Mouse (Mus musculus) liver, adult 2 months (tissue): Measurements from ENCODE around the gene N4bp2.

Experiments
- CTCF ChIP-seq: fragments of 200-500 bp; IDR thresholded peaks from 2 replicates; pipeline ENCODE4 v1.5.1; 2011; ENCODE audit warnings: low read depth, low read length, control low read depth
- POLR2A ChIP-seq: fragments of 200-500 bp; IDR thresholded peaks from 2 replicates; pipeline ENCODE4 v1.6.1; 2011; ENCODE audit warnings: low read length, control low read depth; ENCODE audit not compliant: insufficient read depth; ENCODE audit errors: extremely low read depth

GRCm38 (mm10) chr5:65859396-65859795 is 96.1 kb downstream of the N4bp2 start:
- TF ChIP-seq POLR2A (no peak), CTCF (no peak)
